Mouse (Mus musculus): ENCODE measurements around the gene Prpf18. TPM values are rescaled to one million over a fixed set of nuclear protein-coding genes. Genes with fewer than 3 reads are reported as not detected.

Gene Prpf18
- polyA plus RNA-seq, 1 experiment, result 9.2 TPM

DNA sequence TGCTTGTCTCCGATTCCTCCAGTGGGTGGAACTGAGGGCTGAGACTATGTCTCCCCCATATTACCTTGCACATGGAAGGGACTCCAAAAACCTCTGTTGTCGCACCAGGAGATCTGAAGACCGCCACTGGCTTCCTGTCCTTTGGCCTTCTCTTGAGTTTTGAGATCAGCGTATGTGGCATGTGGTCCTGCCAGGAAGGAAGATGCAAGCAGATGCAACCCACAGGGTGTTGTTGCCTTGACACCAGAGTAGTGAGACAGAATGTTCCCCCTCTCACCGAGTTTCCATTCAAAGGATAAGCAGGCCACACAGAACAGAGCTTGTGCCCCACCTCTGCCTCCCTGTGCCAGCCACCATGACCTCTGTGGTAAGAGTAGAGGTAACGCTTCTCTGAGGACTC lies 71.2 kb downstream of the Prpf18 start:
- Histone ChIP-seq H3K36me3 (ENCODE audit: control insufficient read depth, insufficient read depth) (peaks cover 93% of the 10 kb centered on the region), H3K79me2 (ENCODE audit: control insufficient read depth, insufficient read depth) (peaks cover 82% of the 10 kb centered on the region), H3ac (ENCODE audit: control insufficient read depth, insufficient read length, low read depth) (no peak overlapping the region), H3K4me3 (ENCODE audit: insufficient read depth, poor library complexity, severe bottlenecking) (no peak overlapping the region), H3K27me3 (ENCODE audit: control insufficient read depth, insufficient read depth, insufficient read length) (no peaks in the 10 kb centered on the region), H3K79me3 (ENCODE audit: low read depth) (peaks cover 34% of the 10 kb centered on the region)
- TF ChIP-seq CTCF (IDR thresholded peaks at IDR 0.05; ENCODE audit: control insufficient read depth, insufficient read depth, insufficient read length) (no peak), MYOG (IDR thresholded peaks at IDR 0.05; ENCODE audit: control insufficient read depth, extremely low read depth, insufficient read length) (no peak), MAX (IDR thresholded peaks at IDR 0.05) (no peak), FOSL1 (IDR thresholded peaks at IDR 0.05; ENCODE audit: insufficient read depth, low read length, poor library complexity, severe bottlenecking) (no peak), MYOD1 (IDR thresholded peaks at IDR 0.05; ENCODE audit: control insufficient read depth, insufficient read length, low read depth) (no peak), CEBPB (IDR thresholded peaks at IDR 0.05; ENCODE audit: low read depth) (no peak), USF1 (IDR thresholded peaks at IDR 0.05; ENCODE audit: low read depth) (no peak)

DNA sequence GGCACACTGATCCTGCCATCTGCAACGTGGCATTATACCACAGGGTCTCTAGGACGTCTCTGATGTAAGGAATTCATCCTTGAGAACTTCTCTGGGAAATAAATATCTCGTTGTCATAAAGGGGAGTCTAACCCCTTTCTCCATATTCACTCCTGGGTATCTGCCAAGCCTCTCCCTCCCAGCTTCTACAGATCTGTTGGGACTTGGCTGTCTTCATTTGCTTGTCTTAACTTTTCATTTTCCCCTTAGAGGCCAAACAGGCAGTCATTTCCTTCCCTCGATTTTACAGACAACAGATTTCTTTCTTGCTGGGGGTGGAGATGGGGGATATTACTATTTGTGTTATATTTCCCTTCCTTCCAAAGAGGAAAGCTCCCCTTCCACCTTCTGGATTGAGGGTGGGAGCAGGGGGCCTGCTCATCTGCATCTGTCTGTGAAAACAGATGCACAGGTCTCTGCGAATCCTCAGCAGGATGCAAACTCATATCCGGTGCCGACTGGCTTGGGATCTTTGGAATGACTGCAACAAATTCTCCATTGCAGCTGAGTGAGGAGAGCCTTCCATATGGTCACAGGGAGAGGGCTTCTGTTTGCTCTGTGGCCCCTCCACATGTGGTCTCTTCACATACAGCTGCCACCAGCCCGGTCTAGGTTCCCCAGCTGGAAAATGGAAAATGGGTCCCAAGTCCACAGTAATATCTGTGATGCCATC lies 72.4 kb downstream of the Prpf18 start:
- TF ChIP-seq MAX (IDR thresholded peaks at IDR 0.05), result no peak
- no peak for TF ChIP-seq MYOG (IDR thresholded peaks at IDR 0.05; ENCODE audit: control insufficient read depth, extremely low read depth, insufficient read length)
- TF ChIP-seq CEBPB (IDR thresholded peaks at IDR 0.05; ENCODE audit: low read depth), result no peak
- Histone ChIP-seq H3K4me3 (ENCODE audit: insufficient read depth, poor library complexity, severe bottlenecking) (no peak overlapping the region), H3K36me3 (ENCODE audit: control insufficient read depth, insufficient read depth) (peaks cover 93% of the 10 kb centered on the region), H3K79me3 (ENCODE audit: low read depth) (peaks cover 33% of the 10 kb centered on the region), H3ac (ENCODE audit: control insufficient read depth, insufficient read length, low read depth) (no peak overlapping the region), H3K27me3 (ENCODE audit: control insufficient read depth, insufficient read depth, insufficient read length) (no peaks in the 10 kb centered on the region), H3K79me2 (ENCODE audit: control insufficient read depth, insufficient read depth) (peaks cover 88% of the 10 kb centered on the region)

DNA sequence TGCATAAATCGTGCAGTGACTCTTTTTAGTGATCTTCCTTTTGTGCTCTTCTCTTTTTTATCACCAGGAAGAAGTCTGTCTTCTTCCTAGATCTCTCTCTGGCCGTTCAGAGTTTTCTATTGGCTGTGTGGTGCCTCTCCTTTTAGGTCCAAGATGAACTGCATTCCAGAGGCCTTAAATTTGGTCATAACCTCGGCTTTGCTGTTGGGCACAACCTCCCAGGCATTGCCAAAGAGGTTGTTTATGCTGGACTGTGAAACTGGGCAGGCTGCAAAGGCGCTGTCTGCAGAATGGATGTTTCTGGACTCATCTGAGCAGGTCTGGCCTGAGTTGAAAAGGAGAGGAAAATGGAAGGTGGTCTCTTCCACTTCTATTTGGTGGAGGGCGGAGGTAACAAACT lies 73.6 kb downstream of the Prpf18 start:
- Histone ChIP-seq H3ac (ENCODE audit: control insufficient read depth, insufficient read length, low read depth) (no peak overlapping the region), H3K79me3 (ENCODE audit: low read depth) (peaks cover 27% of the 10 kb centered on the region), H3K27me3 (ENCODE audit: control insufficient read depth, insufficient read depth, insufficient read length) (no peaks in the 10 kb centered on the region), H3K36me3 (ENCODE audit: control insufficient read depth, insufficient read depth) (peaks cover 93% of the 10 kb centered on the region), H3K4me3 (ENCODE audit: insufficient read depth, poor library complexity, severe bottlenecking) (no peak overlapping the region), H3K79me2 (ENCODE audit: control insufficient read depth, insufficient read depth) (peaks cover 91% of the 10 kb centered on the region)
- TF ChIP-seq MAX (IDR thresholded peaks at IDR 0.05), result no peak
- no peak for TF ChIP-seq MYOD1 (IDR thresholded peaks at IDR 0.05; ENCODE audit: control insufficient read depth, insufficient read length, low read depth)
- no peak for TF ChIP-seq CEBPB (IDR thresholded peaks at IDR 0.05; ENCODE audit: low read depth)
- TF ChIP-seq CTCF (IDR thresholded peaks at IDR 0.05; ENCODE audit: control insufficient read depth, insufficient read depth, insufficient read length), result no peak
- TF ChIP-seq MYOG (IDR thresholded peaks at IDR 0.05; ENCODE audit: control insufficient read depth, extremely low read depth, insufficient read length), result no peak
- TF ChIP-seq USF1 (IDR thresholded peaks at IDR 0.05; ENCODE audit: low read depth), result no peak
- TF ChIP-seq FOSL1 (IDR thresholded peaks at IDR 0.05; ENCODE audit: insufficient read depth, low read length, poor library complexity, severe bottlenecking), result no peak

DNA sequence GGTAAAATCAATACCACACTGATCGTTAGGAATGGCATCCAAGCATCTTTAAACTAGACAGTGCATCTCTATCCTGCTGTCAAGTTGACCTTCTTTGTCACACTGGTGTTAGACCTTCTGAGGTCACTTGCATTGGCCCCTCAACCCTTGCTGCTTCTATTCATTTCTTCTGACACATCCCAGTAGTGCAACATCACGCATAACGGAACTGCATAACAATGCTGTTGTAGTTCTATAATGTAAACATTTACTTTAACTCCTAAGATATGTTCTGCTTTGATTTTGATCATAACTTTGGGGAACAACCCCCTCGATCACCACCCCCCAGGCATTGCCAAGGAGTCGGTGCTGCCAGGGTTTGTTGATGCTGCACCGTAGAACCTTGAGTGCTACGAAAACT lies 75.9 kb downstream of the Prpf18 start:
- Histone ChIP-seq H3K27me3 (ENCODE audit: control insufficient read depth, insufficient read depth, insufficient read length) (no peaks in the 10 kb centered on the region), H3ac (ENCODE audit: control insufficient read depth, insufficient read length, low read depth) (no peak overlapping the region), H3K79me2 (ENCODE audit: control insufficient read depth, insufficient read depth) (peaks cover 82% of the 10 kb centered on the region), H3K79me3 (ENCODE audit: low read depth) (peaks cover 16% of the 10 kb centered on the region), H3K4me3 (ENCODE audit: insufficient read depth, poor library complexity, severe bottlenecking) (no peak overlapping the region), H3K36me3 (ENCODE audit: control insufficient read depth, insufficient read depth) (peaks cover 91% of the 10 kb centered on the region)
- no peak for TF ChIP-seq MYOG (IDR thresholded peaks at IDR 0.05; ENCODE audit: control insufficient read depth, extremely low read depth, insufficient read length)
- TF ChIP-seq CTCF (IDR thresholded peaks at IDR 0.05; ENCODE audit: control insufficient read depth, insufficient read depth, insufficient read length), result no peak
- TF ChIP-seq MAX (IDR thresholded peaks at IDR 0.05), result no peak
- no peak for TF ChIP-seq CEBPB (IDR thresholded peaks at IDR 0.05; ENCODE audit: low read depth)
- TF ChIP-seq USF1 (IDR thresholded peaks at IDR 0.05; ENCODE audit: low read depth), result no peak
- no peak for TF ChIP-seq MYOD1 (IDR thresholded peaks at IDR 0.05; ENCODE audit: control insufficient read depth, insufficient read length, low read depth)
- no peak for TF ChIP-seq FOSL1 (IDR thresholded peaks at IDR 0.05; ENCODE audit: insufficient read depth, low read length, poor library complexity, severe bottlenecking)

DNA sequence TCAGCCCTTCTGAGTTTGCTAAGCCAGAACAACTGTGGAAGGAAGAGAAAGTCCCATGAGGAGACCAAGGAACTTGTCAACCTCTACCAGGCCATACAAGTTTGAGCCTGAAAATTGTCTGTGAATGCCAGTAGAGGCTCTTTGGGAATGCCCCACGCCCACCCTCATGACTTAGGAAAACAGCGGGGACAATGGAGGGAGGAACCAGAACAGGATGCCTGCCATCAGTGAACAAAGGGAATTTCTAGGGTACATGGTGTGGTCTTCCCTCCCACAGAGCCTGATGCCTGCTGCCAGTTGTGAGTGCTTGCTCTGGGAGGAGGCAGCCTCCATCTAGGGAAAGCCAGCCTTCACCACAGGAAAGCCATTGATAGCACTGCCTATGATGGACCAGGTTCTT lies 76.8 kb downstream of the Prpf18 start:
- TF ChIP-seq FOSL1 (IDR thresholded peaks at IDR 0.05; ENCODE audit: insufficient read depth, low read length, poor library complexity, severe bottlenecking) (no peak), CTCF (IDR thresholded peaks at IDR 0.05; ENCODE audit: control insufficient read depth, insufficient read depth, insufficient read length) (no peak), MAX (IDR thresholded peaks at IDR 0.05) (no peak), CEBPB (IDR thresholded peaks at IDR 0.05; ENCODE audit: low read depth) (no peak), MYOD1 (IDR thresholded peaks at IDR 0.05; ENCODE audit: control insufficient read depth, insufficient read length, low read depth) (no peak), MYOG (IDR thresholded peaks at IDR 0.05; ENCODE audit: control insufficient read depth, extremely low read depth, insufficient read length) (no peak), USF1 (IDR thresholded peaks at IDR 0.05; ENCODE audit: low read depth) (no peak)
- Histone ChIP-seq H3K79me3 (ENCODE audit: low read depth) (peaks cover 10% of the 10 kb centered on the region), H3K27me3 (ENCODE audit: control insufficient read depth, insufficient read depth, insufficient read length) (no peaks in the 10 kb centered on the region), H3ac (ENCODE audit: control insufficient read depth, insufficient read length, low read depth) (no peak overlapping the region), H3K79me2 (ENCODE audit: control insufficient read depth, insufficient read depth) (peaks cover 82% of the 10 kb centered on the region), H3K4me3 (ENCODE audit: insufficient read depth, poor library complexity, severe bottlenecking) (no peak overlapping the region), H3K36me3 (ENCODE audit: control insufficient read depth, insufficient read depth) (peaks cover 91% of the 10 kb centered on the region)

DNA sequence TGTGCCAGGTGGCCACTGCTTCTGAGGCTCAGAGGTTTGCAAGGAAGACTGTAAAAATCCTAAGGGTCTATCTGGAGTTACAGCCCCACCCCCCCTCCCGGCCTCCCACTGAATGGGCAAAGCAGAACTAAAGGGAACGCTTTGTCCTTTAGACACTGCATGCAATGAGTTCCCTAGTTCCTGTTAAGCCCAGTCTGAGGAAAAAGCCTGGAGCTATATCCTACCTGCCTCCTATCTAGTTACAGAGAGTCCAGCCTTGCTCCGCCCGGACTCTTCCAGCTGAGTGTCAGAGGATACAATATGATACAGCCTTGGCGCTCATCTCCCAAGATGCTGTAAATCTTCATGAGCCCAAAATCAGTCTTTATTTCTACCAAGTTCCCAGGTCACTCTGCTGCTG lies 77.7 kb downstream of the Prpf18 start:
- Histone ChIP-seq H3K79me3 (ENCODE audit: low read depth) (peaks cover 10% of the 10 kb centered on the region), H3K27me3 (ENCODE audit: control insufficient read depth, insufficient read depth, insufficient read length) (no peaks in the 10 kb centered on the region), H3K4me3 (ENCODE audit: insufficient read depth, poor library complexity, severe bottlenecking) (no peak overlapping the region), H3K79me2 (ENCODE audit: control insufficient read depth, insufficient read depth) (peaks cover 82% of the 10 kb centered on the region), H3K36me3 (ENCODE audit: control insufficient read depth, insufficient read depth) (peaks cover 91% of the 10 kb centered on the region), H3ac (ENCODE audit: control insufficient read depth, insufficient read length, low read depth) (no peak overlapping the region)
- TF ChIP-seq MYOG (IDR thresholded peaks at IDR 0.05; ENCODE audit: control insufficient read depth, extremely low read depth, insufficient read length), result no peak
- TF ChIP-seq USF1 (IDR thresholded peaks at IDR 0.05; ENCODE audit: low read depth), result no peak
- TF ChIP-seq CTCF (IDR thresholded peaks at IDR 0.05; ENCODE audit: control insufficient read depth, insufficient read depth, insufficient read length), result no peak
- TF ChIP-seq FOSL1 (IDR thresholded peaks at IDR 0.05; ENCODE audit: insufficient read depth, low read length, poor library complexity, severe bottlenecking), result no peak
- no peak for TF ChIP-seq CEBPB (IDR thresholded peaks at IDR 0.05; ENCODE audit: low read depth)
- TF ChIP-seq MYOD1 (IDR thresholded peaks at IDR 0.05; ENCODE audit: control insufficient read depth, insufficient read length, low read depth), result no peak
- TF ChIP-seq MAX (IDR thresholded peaks at IDR 0.05), result no peak
